Mouse (Mus musculus): ENCODE measurements around the gene Ctdsp1.
A peak's percentile ranks its signal among the peaks of the same experiment; 100 is the strongest.

The Ctdsp1 gene

GRCm38 (mm10) chr1:74397268-74397918 is 6.1 kb downstream of the Ctdsp1 start:
- DNase-seq (ENCODE audit: low read depth), result peak; percentile 86

- DNase-seq (ENCODE audit: low read depth), result peak; percentile 90
These were observed 6.7 kb downstream of the Ctdsp1 start for GRCm38 (mm10) chr1:74397919-74398451.

DNA sequence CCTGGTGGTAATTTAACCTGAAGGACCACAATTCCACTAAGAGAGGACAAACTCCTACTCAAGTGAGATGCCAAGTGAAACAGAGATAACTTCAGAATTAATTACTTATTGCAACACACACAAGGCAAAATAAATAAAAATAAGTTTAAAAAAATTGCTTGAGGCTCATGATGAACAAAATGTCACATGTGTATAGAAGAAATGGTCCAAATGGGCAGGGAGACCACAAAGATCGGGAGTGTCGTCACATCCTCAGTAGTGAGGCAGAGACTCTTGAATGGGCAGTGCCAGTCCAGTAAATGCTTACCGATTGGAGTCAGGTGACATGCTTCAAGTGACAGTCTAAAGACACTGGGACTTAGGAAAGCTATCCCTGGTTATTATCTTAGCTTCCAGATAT is 9.2 kb downstream of the Ctdsp1 start:
- DNase-seq (ENCODE audit: low read depth), result no peak

GRCm38 (mm10) chr1:74401015-74401702 is 9.8 kb downstream of the Ctdsp1 start:
- DNase-seq (ENCODE audit: low read depth), result no peak

DNA sequence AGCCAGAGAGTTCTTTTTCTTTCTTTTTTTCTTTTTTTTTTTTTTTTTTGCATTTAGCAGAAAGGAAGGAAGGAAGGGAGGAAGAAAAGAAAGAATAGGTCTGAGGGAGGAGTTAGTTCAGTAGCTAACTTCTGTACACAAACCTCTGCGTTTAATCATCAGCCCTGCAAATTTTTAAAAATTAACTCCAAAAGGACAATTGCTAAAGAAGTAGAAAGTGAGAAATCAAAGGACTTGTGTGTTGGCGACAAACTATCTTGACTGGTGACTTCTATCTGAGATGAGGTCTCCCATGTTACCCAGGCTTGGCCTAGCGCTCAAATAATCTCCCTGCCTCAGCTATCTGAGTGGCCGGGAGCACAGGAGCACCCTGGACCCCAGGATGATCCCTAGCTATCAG is 12.9 kb downstream of the Ctdsp1 start:
- no peak for DNase-seq (ENCODE audit: low read depth)

- DNase-seq (ENCODE audit: low read depth), result no peak
These were observed 17.5 kb downstream of the Ctdsp1 start, which contains the start of gene Vil1 for GRCm38 (mm10) chr1:74408589-74409504. Vil1 (plus strand) TSS chr1:74409376.

GRCm38 (mm10) chr1:74411753-74412325 is 20.5 kb downstream of the Ctdsp1 start:
- no peak for DNase-seq (ENCODE audit: low read depth)

DNA sequence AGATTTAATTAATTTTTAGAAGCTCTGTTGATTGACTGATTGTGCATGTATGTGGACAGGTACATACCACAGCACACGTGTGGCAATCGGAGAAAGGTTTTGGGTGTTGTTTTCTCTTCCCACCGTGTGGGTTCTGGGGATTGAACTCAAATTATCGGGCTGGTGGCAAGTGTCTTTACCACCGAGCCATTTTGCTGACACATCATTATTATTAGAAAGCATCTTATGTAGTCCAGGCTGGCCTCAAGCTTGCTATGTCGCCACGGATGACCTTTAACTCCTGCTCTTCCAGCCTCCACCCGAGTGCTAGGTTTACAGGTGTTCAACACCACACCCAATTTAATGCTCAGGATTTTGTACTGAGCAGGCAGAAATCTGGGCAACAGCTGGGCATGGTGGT is 21.4 kb downstream of the Ctdsp1 start:
- DNase-seq (ENCODE audit: low read depth), result no peak

- no peak for DNase-seq (ENCODE audit: low read depth)
These were observed 23.8 kb downstream of the Ctdsp1 start for GRCm38 (mm10) chr1:74415143-74415542.

DNA sequence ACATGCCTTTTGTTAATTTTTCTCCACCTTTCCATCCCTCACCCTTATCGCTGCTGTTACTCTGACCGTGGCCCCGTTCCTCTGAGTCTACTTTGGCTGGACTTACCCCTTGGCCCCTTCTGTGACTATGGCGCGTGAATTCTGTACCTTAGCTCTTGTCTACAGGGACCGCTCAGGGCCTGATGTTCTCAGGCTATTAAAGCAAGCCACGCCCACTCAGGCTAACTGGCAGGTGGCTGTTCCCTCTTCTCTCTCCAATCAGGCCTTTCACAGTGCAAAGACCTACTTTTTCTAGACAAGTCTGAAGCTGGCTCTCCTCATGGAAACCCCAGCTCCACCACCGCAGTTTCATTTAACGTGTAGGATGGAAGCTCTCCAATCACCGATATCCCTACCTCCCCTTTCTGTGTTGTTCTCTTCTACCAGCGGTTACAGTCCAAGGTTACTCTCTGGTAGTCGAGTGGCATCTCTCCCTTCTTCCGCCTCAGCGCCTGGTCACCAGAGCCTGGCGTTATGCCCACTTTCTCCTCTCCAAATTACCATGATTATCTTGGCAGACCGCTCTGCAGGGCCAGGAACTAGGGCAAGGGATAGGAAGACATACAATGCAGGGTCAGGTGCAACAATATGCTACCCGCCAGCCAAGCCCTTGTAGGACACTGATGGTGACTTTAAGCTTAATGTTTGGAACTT is 27.6 kb downstream of the Ctdsp1 start:
- no peak for DNase-seq (ENCODE audit: low read depth)

- no peak for DNase-seq (ENCODE audit: low read depth)
These were observed 28.1 kb downstream of the Ctdsp1 start for GRCm38 (mm10) chr1:74419440-74419794.

DNA sequence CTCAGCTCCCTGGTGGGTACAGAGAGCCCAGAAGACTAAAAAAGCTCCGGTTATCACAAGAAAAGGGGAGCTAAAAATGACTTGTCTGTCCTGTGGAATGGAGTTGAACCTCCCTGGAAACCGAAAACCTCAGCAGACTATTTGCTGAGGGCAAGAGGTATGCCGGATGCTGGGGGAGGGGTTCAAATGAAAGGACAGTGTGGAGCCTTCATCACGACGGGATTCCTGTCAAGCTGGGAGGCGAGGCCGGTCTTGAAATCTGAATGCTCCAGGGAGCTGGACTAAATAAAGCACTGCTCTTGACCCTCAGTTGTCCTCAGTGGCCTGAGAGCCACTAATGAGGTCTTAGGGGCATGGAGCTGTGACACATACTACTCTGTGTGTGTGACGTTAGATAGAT is 31.8 kb downstream of the Ctdsp1 start:
- DNase-seq (ENCODE audit: low read depth), result no peak

DNA sequence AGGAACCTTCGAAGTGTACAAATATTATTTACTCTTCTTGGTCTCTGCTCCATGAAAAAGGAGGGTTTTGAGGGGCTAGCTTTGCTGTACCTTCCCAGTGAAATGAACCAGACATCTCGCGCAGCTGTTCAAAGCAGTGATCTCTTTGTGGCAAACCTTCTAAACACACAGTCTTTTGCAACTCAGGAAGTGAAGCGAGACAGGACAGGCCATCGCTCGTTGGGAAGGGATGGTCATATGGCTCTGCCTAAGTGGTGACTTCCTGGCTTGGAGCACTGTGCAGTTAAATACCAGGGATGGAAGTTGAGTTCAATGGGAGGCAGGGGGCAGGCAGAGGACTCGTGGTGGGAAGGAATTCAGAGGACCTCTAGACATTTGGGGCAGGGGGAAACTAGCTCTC is 34.5 kb downstream of the Ctdsp1 start:
- DNase-seq (ENCODE audit: low read depth), result no peak

- no peak for DNase-seq (ENCODE audit: low read depth)
These were observed 41.9 kb downstream of the Ctdsp1 start for GRCm38 (mm10) chr1:74433220-74433619.

DNA sequence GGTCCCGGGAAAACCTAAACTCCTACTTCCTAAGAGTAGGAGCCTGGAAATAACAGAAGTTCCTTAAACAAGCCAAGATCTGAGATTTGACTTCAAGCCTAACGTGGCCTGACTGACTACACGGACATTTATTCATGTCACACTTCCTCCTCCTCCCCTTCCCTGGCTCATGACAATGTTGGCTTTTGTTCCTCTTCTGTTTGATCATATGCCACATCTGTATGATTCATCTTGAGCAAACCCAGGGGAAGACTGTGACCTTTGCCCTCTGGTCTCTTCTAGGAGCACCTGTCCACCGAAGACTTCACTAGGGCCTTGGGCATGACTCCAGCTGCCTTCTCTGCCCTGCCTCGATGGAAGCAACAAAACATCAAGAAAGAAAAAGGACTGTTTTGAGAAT is 43.3 kb downstream of the Ctdsp1 start:
- no peak for DNase-seq (ENCODE audit: low read depth)

DNA sequence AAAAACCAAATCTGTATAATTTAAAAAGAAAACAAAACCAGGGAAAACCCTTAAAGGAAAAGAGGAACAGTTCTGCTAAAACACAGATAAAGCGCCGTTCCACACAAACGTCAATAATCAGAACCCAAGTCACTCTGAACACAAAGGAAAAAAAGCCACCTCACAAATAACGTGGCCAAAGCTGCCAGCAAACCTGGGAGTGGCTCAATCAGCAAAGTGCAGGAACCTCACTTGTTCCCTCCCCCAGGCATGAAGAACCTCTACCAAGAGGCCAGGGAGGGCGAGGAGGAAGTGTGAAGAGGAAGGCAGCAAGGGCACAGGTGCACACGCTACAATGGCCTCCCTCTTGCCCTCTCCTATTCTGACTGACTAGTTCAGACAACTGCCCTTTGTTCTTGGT is 44.3 kb downstream of the Ctdsp1 start:
- no peak for DNase-seq (ENCODE audit: low read depth)

DNA sequence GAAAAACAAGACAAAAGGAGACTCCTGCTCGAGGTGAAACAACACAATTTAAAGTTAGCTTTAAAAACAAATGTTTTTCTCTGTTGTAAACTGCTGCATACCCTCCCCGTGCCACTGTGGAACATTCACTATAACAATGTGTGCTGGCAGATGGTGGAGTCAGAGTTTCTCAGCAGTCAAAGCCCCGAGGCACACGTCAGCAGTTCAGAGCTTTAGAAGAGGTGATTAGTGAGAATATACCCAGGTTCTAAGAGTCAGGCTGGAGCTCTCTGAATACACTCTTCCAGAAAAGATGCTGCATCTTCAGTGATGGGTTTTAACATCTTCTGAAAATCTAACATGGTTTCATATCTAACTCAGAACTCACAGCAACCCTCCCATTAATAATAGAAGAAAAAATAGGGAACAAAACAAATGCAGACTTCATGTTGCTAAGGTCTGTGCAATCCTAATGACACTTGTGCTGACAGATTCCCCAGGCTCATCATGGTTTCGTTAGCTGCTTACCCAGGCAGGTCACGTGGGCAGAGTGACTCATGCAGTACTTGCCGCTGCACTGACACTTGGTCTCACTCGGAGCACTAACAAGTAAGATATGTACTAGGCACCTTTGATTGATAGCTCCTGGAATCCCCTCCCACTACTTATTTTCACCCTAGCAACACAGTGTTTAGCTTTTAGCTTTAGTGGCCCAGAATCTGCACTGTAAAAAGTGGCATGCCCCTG is 46.6 kb downstream of the Ctdsp1 start:
- no peak for DNase-seq (ENCODE audit: low read depth)

GRCm38 (mm10) chr1:74439166-74439876 is 48.0 kb downstream of the Ctdsp1 start:
- DNase-seq (ENCODE audit: low read depth), result no peak

DNA sequence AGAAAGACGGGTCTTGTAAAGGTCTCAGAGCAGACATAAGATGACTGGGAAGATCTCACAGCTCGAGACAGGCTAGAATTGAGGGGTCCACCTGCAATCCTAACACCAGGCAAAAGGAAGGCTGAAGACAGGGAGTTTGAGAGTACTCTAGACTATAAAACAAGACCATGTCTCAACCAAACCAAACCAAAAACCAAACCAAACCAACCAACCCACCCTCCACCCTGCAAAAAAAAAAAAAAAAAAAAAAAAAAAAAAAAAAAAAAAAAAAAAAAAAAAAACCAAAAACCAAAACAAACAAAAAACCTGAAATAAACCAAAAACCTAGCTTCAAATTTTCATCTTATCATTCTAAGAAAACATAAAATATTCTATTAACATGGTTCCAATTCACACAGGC is 53.2 kb downstream of the Ctdsp1 start:
- DNase-seq (ENCODE audit: low read depth), result no peak

Measured in naive thymus-derived CD4-positive, alpha-beta T cell, adult 2 months (primary cell).